Mouse (Mus musculus) small intestine, adult 2 months (tissue): ENCODE measurements around the gene Srl.

Experiments
- CTCF ChIP-seq: fragments of 200-500 bp; IDR thresholded peaks from 2 replicates; pipeline ENCODE4 v1.5.1; 2012; ENCODE audit warnings: low read depth, mild to moderate bottlenecking, control low read depth, inconsistent platforms, low read length, moderate library complexity, mixed read lengths; ENCODE audit not compliant: insufficient replicate concordance, insufficient read length; ENCODE audit errors: extremely low read depth
- POLR2A ChIP-seq: fragments of 200-500 bp; IDR thresholded peaks from 2 replicates; pipeline ENCODE4 v1.6.1; 2012; ENCODE audit warnings: low read depth, mild to moderate bottlenecking, control low read depth, inconsistent platforms, low read length, moderate library complexity

DNA sequence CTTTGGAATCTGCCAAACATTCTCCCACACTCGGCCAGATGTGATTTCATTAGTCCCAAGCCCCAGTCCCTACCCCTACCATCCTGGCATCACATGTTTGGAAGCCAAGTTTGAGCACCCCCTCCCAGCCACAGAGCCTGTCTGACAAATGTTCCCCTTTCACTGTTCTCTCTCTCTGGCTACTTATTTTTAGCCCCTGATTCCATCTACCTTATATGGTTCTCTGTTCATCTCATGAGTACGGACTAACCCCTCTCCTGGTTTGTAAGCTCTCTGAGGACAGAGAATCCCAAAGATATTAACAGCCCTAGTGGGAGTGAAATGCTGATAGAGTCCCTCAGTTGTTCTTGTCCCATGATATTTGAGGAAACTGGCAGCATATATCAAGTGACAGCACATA lies 30.2 kb downstream of the Srl start:
- TF ChIP-seq CTCF (no peak), POLR2A (no peak)
